Mouse (Mus musculus): ENCODE data around the gene Fermt2.

Gene Fermt2

DNA sequence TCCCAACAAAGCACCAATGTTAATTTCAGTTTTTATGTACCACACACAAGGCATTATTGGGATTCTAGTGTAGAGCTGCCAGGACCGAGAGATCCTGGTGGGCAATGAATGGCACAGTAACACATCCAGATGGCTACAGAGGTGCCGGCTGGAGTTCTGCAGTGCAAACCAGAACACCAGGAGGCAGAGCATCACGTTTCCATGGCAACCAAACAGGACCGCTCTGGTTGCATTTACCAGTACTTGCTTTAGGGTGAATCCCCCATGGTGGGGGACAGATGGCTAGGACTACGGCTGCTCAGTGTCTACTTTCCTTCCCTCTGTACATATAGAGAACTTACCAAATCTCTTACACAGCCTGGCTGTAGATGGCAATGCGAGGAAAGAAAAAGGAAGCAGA lies 67.5 kb downstream of the Fermt2 start:
- DNase-seq: peak in 1 of 2 experiments; percentile 18

GRCm38 (mm10) chr14:45461945-45462344 lies 68.0 kb downstream of the Fermt2 start:
- peak in 1 of 2 experiments; percentile 6 for DNase-seq

- DNase-seq: peak in 1 of 2 experiments; percentile 12
Observed at GRCm38 (mm10) chr14:45460491-45460890, 69.4 kb downstream of the Fermt2 start.

GRCm38 (mm10) chr14:45459877-45460276 lies 70.0 kb downstream of the Fermt2 start:
- peak in 1 of 2 experiments; percentile 8 for DNase-seq

DNA sequence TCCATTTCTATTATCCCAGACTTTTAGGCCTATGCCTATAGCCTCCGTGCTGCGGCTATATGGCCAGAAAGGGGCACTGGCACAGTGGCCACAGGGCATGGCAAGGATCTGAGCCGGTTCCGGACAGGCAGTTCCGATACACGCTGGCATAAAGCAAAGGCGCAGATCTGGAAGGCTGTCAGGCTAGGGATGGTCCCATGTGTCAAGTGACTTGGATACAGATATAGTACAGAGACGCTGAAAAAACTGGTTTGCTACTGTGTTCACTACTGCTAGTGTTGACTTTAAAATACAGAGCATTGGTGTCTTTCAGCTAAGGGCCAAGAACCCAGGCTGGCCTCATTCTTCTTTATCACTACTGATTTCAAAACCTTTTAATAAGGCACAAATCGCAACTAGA lies 72.9 kb downstream of the Fermt2 start:
- DNase-seq: peak in 1 of 2 experiments; percentile 40

DNA sequence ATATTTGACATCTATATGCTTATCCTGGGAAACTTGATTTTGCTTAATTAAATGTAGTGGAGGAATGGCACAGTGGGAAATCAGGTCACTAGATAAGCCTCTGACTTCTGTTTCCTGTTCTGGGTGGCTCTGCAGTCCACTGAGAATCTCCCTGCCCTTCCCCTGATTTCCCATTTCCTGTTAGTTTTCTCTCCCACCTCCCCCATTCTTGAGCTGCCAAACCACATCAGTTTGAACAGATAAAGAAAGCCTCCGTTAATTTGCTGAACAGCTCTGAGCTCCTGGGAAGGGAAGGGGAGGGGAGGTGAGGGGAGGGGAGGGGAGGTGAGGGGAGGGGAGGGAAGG lies 73.4 kb downstream of the Fermt2 start:
- DNase-seq: peak in 1 of 2 experiments; percentile 31

- DNase-seq: peak in 1 of 2 experiments; percentile 23
Observed at GRCm38 (mm10) chr14:45455651-45456501, 74.0 kb downstream of the Fermt2 start.

DNA sequence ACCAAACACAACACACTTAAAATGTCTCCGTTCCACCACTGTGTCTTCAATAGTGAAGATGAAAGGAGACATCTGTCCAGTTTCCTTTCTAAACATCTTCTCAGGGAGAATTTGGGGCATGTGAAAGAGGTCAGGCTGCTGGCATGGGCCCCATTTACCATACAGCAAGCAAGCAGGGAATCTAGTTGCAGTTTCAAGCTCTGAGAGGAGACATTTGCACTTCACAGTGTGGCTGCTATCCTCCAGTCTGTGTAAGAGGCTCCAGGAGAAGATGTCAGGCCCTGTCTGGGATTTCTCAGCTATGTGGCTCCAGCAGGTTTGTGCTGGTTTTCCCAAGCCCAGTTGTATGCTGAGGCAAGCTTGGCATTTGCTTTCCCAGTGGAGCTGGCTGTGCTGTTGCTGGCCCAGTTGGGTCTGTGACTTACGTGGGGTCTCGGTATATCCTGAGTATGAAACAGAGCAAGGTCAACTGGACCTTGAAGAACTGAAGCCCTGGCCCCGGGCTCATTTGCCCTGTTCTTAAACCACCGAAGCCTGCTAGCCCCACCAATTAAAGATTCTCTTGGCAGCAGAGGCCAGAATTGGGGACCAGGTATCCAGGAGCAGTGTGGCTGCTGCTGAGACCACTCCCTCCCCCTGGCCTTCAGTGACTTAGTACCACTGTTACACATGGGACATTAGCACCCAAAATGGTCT lies 76.2 kb downstream of the Fermt2 start:
- peak; percentile 59 to 84 for DNase-seq

GRCm38 (mm10) chr14:45452861-45453512 lies 76.9 kb downstream of the Fermt2 start:
- peak in 1 of 2 experiments; percentile 59 for DNase-seq

- peak in 1 of 2 experiments; percentile 82 for DNase-seq
Observed at GRCm38 (mm10) chr14:45452148-45452547, 77.8 kb downstream of the Fermt2 start.

DNA sequence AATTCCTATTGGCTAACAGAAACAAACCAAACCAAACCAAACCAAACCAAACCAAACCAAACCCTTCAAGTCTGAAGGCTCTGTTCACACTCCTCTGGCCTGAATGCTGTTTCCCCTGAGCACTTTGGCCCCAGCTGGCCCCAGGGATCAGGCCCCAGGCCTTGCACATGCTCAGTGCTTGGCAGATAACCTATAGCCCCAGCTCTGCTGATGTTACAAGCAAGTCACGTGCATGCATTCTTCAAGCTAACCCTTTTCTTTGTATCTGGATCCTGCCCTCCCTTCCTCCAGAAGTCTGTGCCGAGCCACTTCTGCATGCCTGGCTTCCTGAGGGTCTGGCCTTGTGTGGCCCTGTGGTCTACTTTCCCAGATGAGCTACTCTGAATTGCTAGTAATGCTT lies 78.8 kb downstream of the Fermt2 start:
- DNase-seq: peak in 1 of 2 experiments; percentile 16

- no peak for DNase-seq
Observed at GRCm38 (mm10) chr14:45446777-45447176, 83.1 kb downstream of the Fermt2 start.

DNA sequence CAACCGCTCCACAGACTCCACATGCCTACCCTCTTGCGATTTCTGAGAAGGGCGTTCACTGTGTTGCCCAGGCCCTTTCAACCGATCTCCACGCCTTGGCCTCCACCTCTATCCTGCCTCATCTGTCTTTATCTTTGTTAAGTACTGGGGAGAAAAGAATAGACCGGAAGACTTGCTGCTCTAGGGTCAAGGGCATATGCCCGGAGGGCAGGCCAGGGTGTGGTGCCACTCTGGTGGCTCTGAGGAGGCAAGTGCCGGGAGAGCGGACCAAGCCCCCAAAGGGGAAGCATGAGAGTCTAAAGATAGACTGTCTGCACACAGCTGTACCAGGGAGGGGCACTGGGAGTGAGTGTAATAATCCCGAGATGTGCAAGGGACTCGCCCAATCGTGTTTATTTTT lies 84.5 kb downstream of the Fermt2 start:
- DNase-seq: peak in 1 of 2 experiments; percentile 60

DNA sequence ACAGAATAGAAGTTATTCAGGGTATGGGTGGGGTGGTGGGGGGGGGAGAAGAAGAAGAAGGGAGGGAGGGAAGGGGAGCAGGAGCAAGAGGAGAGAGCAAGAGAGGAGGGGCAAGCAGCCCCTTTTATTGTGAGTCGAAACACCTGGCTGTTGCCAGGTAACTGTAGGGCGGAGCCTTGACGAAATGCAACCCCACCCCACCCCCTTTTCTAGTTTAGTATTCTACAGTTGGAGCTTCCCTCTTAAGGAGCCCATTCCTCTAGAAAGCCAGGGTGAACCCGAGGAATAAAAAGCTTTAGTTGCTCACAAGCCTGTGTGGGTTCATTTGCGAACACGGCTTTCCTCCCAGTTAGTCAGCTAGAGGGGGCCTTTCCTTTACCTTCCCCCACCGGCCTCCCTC lies 85.0 kb downstream of the Fermt2 start:
- peak in 1 of 2 experiments; percentile 5 for DNase-seq

- peak in 1 of 2 experiments; percentile 19 for DNase-seq
Observed at GRCm38 (mm10) chr14:45442781-45443560, 86.9 kb downstream of the Fermt2 start.

DNA sequence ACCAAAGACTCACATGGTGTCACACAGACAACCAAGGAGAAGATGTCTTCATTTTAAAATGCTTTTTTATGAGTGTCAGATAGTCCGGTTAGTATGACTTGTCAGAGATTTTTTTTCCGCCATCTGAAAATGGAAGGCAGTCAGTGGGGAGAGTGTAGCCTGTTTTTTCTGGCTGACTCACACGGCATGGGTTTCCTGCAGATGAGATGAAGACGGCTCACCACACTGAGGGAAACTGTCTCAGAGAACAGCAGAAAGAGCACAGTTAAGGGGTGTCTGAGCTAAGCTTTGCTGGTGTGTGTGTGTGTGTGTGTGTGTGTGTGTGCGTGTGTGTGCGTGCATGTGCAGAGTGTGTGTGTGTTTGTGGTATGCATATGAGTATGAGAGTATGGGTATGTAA lies 88.6 kb downstream of the Fermt2 start:
- DNase-seq: no peak

GRCm38 (mm10) chr14:45439387-45439786 lies 90.5 kb downstream of the Fermt2 start:
- DNase-seq: no peak

- DNase-seq: no peak
Observed at GRCm38 (mm10) chr14:45438931-45439275, 91.0 kb downstream of the Fermt2 start.

- DNase-seq: no peak
Observed at GRCm38 (mm10) chr14:45438250-45438930, 91.5 kb downstream of the Fermt2 start.

DNA sequence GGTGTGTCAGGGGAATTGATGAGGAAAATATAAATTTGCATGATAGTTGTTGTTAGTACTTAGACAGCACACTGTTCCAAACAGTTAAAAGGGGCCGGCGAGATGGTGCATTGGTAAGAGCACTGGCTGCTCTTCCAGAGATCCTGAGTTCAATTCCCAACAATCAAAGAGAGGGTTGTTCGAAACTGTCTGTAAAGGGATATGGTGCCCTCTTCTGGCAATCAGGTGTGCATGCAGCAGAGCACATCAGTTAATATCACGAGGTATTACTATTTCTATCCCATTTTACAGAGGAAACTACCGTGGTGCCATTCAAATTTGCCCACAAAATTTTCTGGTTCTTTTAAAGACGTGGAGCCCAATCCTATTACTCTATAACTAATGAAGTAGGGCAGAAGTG lies 95.7 kb downstream of the Fermt2 start:
- no peak for DNase-seq

GRCm38 (mm10) chr14:45432003-45432402 lies 97.9 kb downstream of the Fermt2 start:
- DNase-seq: no peak

All from lung, postnatal 4 days (tissue).